Mouse (Mus musculus): ENCODE data around the gene Rnf39. TPM values are rescaled to one million over a fixed set of nuclear protein-coding genes. Genes with fewer than 3 reads are reported as not detected.

Gene Rnf39
- total and polyA plus RNA-seq, 2 experiments from 2014 or later = 0.16 to 8.0 TPM

- Histone ChIP-seq H3K9me3 (replicated peaks; ENCODE audit: control insufficient read depth, low read length) (no peaks in the 10 kb centered on the region), H3K4me3 (ENCODE audit: low read depth, low read length) (no peak overlapping the region), H3K9ac (replicated peaks; ENCODE audit: low read depth, low read length) (no peak overlapping the region), H3K27ac (ENCODE audit: low read depth) (no peak overlapping the region), H3K4me2 (ENCODE audit: low read depth, low read length) (no peak overlapping the region), H3K4me1 (ENCODE audit: control insufficient read depth, insufficient read depth) (peaks cover 19% of the 10 kb centered on the region; the same call in 1 of the 2 replicates), H3K36me3 (replicated peaks; ENCODE audit: control insufficient read depth, insufficient read depth, low read length) (peaks cover 13% of the 10 kb centered on the region; the same call in 1 of the 2 replicates), H3K27me3 (ENCODE audit: control insufficient read depth, insufficient read depth, low read length) (peaks cover 35% of the 10 kb centered on the region)
- TF ChIP-seq CTCF (IDR thresholded peaks at IDR 0.05; ENCODE audit: low read depth) (no peak), EP300 (IDR thresholded peaks at IDR 0.05; ENCODE audit: low read depth) (no peak)
- no peak for ATAC-seq (ENCODE audit: insufficient read depth, low read depth)
- DNase-seq (ENCODE audit: low spot score) = no peak
- WGBS = 83% methylated on average over 1 of the region's 1 CpGs
These were observed 5.6 kb downstream of the Rnf39 start for GRCm38 (mm10) chr17:36948286-36948685.

GRCm38 (mm10) chr17:36949265-36949664, 6.5 kb downstream of the Rnf39 start:
- DNase-seq (ENCODE audit: low spot score) (no peak), ATAC-seq (ENCODE audit: insufficient read depth, low read depth) (no peak)
- H3K4me3 ChIP-seq (ENCODE audit: low read depth, low read length) = no peak overlapping the region
- no peak overlapping the region for H3K4me2 ChIP-seq (ENCODE audit: low read depth, low read length)
- H3K36me3 ChIP-seq (replicated peaks; ENCODE audit: control insufficient read depth, insufficient read depth, low read length) = peaks cover 13% of the 10 kb centered on the region; the same call in 1 of the 2 replicates
- no peak overlapping the region for H3K27ac ChIP-seq (ENCODE audit: low read depth)
- H3K9me3 ChIP-seq (replicated peaks; ENCODE audit: control insufficient read depth, low read length) = no peaks in the 10 kb centered on the region
- WGBS = 85% methylated on average over 8 of the region's 8 CpGs
- H3K4me1 ChIP-seq (ENCODE audit: control insufficient read depth, insufficient read depth) = peaks cover 19% of the 10 kb centered on the region; the same call in 1 of the 2 replicates
- TF ChIP-seq CTCF (IDR thresholded peaks at IDR 0.05; ENCODE audit: low read depth) (no peak), EP300 (IDR thresholded peaks at IDR 0.05; ENCODE audit: low read depth) (no peak)
- H3K9ac ChIP-seq (replicated peaks; ENCODE audit: low read depth, low read length) = no peak overlapping the region
- peaks cover 25% of the 10 kb centered on the region for H3K27me3 ChIP-seq (ENCODE audit: control insufficient read depth, insufficient read depth, low read length)

GRCm38 (mm10) chr17:36950981-36951947, 8.5 kb downstream of the Rnf39 start, which contains the start of gene Ppp1r11:
Ppp1r11 (minus strand) TSS chr17:36951741.
- DNase-seq (ENCODE audit: low spot score) (peak; percentile 98), ATAC-seq (ENCODE audit: insufficient read depth, low read depth) (peak; percentile 99)
- TF ChIP-seq EP300 (IDR thresholded peaks at IDR 0.05; ENCODE audit: low read depth) = peak; percentile 76; the same call in 1 of the 2 replicates
- TF ChIP-seq CTCF (IDR thresholded peaks at IDR 0.05; ENCODE audit: low read depth) = no peak
- Histone ChIP-seq H3K4me2 (ENCODE audit: low read depth, low read length) (peak within 1 kb of the TSS; percentile 78), H3K27me3 (ENCODE audit: control insufficient read depth, insufficient read depth, low read length) (peaks cover 5% of the 10 kb centered on the region), H3K27ac (ENCODE audit: low read depth) (peak within 1 kb of the TSS; percentile 69), H3K9me3 (replicated peaks; ENCODE audit: control insufficient read depth, low read length) (no peaks in the 10 kb centered on the region), H3K4me1 (ENCODE audit: control insufficient read depth, insufficient read depth) (peaks cover 19% of the 10 kb centered on the region; the same call in 1 of the 2 replicates), H3K9ac (replicated peaks; ENCODE audit: low read depth, low read length) (peak within 1 kb of the TSS; percentile 53), H3K4me3 (ENCODE audit: low read depth, low read length) (peak within 1 kb of the TSS; percentile 62), H3K36me3 (replicated peaks; ENCODE audit: control insufficient read depth, insufficient read depth, low read length) (peaks cover 27% of the 10 kb centered on the region)
- WGBS = 2% methylated on average over 36 of the region's 36 CpGs

- TF ChIP-seq CTCF (IDR thresholded peaks at IDR 0.05; ENCODE audit: low read depth) = no peak
- TF ChIP-seq EP300 (IDR thresholded peaks at IDR 0.05; ENCODE audit: low read depth) = no peak
- Histone ChIP-seq H3K4me3 (ENCODE audit: low read depth, low read length) (no peak overlapping the region), H3K4me1 (ENCODE audit: control insufficient read depth, insufficient read depth) (peaks cover 8% of the 10 kb centered on the region; the same call in 1 of the 2 replicates), H3K9me3 (replicated peaks; ENCODE audit: control insufficient read depth, low read length) (no peaks in the 10 kb centered on the region), H3K4me2 (ENCODE audit: low read depth, low read length) (no peak overlapping the region), H3K9ac (replicated peaks; ENCODE audit: low read depth, low read length) (no peak overlapping the region), H3K27me3 (ENCODE audit: control insufficient read depth, insufficient read depth, low read length) (no peaks in the 10 kb centered on the region), H3K27ac (ENCODE audit: low read depth) (no peak overlapping the region), H3K36me3 (replicated peaks; ENCODE audit: control insufficient read depth, insufficient read depth, low read length) (peaks cover 30% of the 10 kb centered on the region)
- DNase-seq (ENCODE audit: low spot score) (no peak), ATAC-seq (ENCODE audit: insufficient read depth, low read depth) (no peak)
- 84% methylated on average over 2 of the region's 2 CpGs for WGBS
These were observed 9.9 kb downstream of the Rnf39 start for GRCm38 (mm10) chr17:36952631-36953030.

GRCm38 (mm10) chr17:36953062-36953461, 10.3 kb downstream of the Rnf39 start:
- H3K27ac ChIP-seq (ENCODE audit: low read depth) = no peak overlapping the region
- DNase-seq (ENCODE audit: low spot score) (no peak), ATAC-seq (ENCODE audit: insufficient read depth, low read depth) (no peak)
- WGBS = 88% methylated on average over 1 of the region's 1 CpGs
- no peaks in the 10 kb centered on the region for H3K9me3 ChIP-seq (replicated peaks; ENCODE audit: control insufficient read depth, low read length)
- no peak overlapping the region for H3K9ac ChIP-seq (replicated peaks; ENCODE audit: low read depth, low read length)
- H3K4me2 ChIP-seq (ENCODE audit: low read depth, low read length) = no peak overlapping the region
- peaks cover 30% of the 10 kb centered on the region for H3K36me3 ChIP-seq (replicated peaks; ENCODE audit: control insufficient read depth, insufficient read depth, low read length)
- H3K4me3 ChIP-seq (ENCODE audit: low read depth, low read length) = no peak overlapping the region
- peaks cover 8% of the 10 kb centered on the region; the same call in 1 of the 2 replicates for H3K4me1 ChIP-seq (ENCODE audit: control insufficient read depth, insufficient read depth)
- no peaks in the 10 kb centered on the region for H3K27me3 ChIP-seq (ENCODE audit: control insufficient read depth, insufficient read depth, low read length)
- no peak for TF ChIP-seq EP300 (IDR thresholded peaks at IDR 0.05; ENCODE audit: low read depth)
- TF ChIP-seq CTCF (IDR thresholded peaks at IDR 0.05; ENCODE audit: low read depth) = no peak

All from heart, postnatal 0 days (tissue).